Mouse (Mus musculus): ENCODE measurements around the gene Cfap70. TPM values are rescaled to one million over a fixed set of nuclear protein-coding genes. Genes with fewer than 3 reads are reported as not detected.
A peak's percentile ranks its signal among the peaks of the same experiment; 100 is the strongest.

Gene Cfap70
- total RNA-seq, 2 experiments from 2014 or later = 2.5 to 3.0 TPM

DNA sequence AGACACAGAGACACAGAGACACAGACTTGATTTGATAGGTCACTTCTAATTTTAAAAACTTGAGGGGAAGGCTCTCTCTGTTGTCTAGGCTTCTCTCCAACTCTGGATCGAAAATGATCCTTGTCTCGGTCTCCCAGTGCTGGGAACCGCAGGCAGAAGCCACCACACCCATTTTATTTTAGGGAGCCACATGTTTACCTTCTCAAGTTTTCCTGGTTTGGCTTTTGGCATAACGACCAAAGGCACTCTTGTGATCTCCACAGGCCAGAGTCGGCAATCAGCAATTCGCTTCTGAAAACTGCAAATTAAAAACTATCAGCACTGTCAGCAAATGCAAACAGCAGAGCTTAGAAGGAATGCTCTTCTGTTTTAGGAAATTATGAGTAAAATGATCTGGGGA, 20.3 kb downstream of the Cfap70 start:
- no peak for DNase-seq (ENCODE audit: extremely low spot score in 1 of 2, low spot score in 2 of 2)
- intact Hi-C loops (cut with DNase I) = no loop called here

DNA sequence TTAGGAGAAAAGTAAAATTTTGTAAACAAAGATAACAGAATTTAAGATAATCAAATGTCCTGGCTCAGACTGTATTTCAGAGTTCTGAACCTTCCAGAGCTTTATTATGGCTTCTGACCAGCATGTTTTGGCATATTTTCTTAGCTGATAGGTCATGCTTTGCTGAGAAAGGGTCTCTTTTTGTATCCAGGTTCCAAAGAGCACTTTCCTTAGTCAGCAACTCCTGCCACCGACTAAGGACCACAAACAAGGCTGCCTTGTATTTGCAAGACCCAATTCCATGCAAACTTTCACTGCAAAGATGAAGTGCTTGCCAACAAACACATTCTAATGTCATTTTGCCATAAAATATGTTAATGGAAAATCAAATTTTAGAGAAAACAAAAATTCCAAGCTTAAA, 22.2 kb downstream of the Cfap70 start:
- intact Hi-C loops (cut with DNase I) = no loop called here

GRCm38 (mm10) chr14:20428593-20428992, 23.4 kb downstream of the Cfap70 start:
- no peak for DNase-seq (ENCODE audit: extremely low spot score in 1 of 2, low spot score in 2 of 2)
- intact Hi-C loops (cut with DNase I) = no loop called here

More for the DNA sequence above, 22.2 kb downstream of the Cfap70 start:
- DNase-seq (ENCODE audit: extremely low spot score in 1 of 2, low spot score in 2 of 2) = no peak

- DNase-seq (ENCODE audit: extremely low spot score in 1 of 2, low spot score in 2 of 2) = no peak
- intact Hi-C loops (cut with DNase I) = no loop called here
These were observed 29.0 kb downstream of the Cfap70 start for GRCm38 (mm10) chr14:20423046-20423445.

DNA sequence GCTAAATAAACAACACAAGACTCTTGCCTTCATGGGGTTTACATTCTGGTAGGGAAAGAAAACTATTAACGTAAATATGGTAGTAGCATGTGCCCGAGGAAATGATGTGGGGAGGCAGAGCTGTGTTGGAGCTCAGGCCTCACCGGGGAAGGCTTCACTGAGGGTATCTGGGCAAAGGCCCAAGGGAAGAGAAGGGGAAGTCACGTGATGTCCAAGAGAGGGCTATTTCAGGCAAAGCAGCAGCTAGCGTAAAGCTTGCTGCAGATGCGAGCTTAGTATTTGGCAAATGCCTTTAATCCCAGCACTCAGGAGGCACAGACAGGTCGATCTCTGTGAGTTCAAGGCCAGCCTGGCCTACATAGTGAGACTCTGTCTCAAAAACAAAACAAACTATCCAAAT, 29.8 kb downstream of the Cfap70 start:
- DNase-seq (ENCODE audit: extremely low spot score in 1 of 2, low spot score in 2 of 2) = peak in 1 of 2 experiments; percentile 33
- intact Hi-C loops (cut with DNase I) = no loop called here

GRCm38 (mm10) chr14:20400071-20400470, 52.0 kb downstream of the Cfap70 start:
- peak in 1 of 2 experiments; percentile 38 for DNase-seq (ENCODE audit: extremely low spot score in 1 of 2, low spot score in 2 of 2)
- intact Hi-C loops (cut with DNase I) = loop anchor here (5.0 kb wide), 1 partner anchor 47 kb away; no protein-coding TSS in a partner anchor

DNA sequence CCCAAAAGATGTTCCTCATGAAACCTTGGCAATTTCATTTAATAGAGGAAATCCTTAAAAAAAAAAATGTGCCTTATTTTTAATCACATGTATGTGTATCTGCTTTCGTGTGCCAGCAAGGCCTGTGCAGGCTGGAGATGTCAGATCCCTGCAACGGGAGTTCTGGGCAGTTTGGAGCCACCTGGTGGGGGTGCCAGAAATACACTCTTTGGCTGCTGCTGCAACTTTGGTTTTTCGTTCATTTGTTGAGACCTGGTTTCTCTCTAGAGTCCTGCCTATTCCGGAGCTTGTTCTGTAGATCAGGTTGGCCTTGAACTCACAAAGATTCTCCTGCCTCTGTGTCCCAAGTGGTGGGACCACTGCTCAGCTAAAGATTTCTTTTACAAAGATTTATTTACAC, 53.2 kb downstream of the Cfap70 start:
- intact Hi-C loops (cut with DNase I) = loop anchor here (10.0 kb wide), 1 partner anchor 266 kb away; the partner anchor contains the start of gene Synpo2l
- peak in 1 of 2 experiments; percentile 44 for DNase-seq (ENCODE audit: extremely low spot score in 1 of 2, low spot score in 2 of 2)

GRCm38 (mm10) chr14:20397220-20397619, 54.8 kb downstream of the Cfap70 start:
- intact Hi-C loops (cut with DNase I) = loop anchor here (10.0 kb wide), 1 partner anchor 268 kb away; the partner anchor contains the start of gene Synpo2l
- no peak for DNase-seq (ENCODE audit: extremely low spot score in 1 of 2, low spot score in 2 of 2)

DNA sequence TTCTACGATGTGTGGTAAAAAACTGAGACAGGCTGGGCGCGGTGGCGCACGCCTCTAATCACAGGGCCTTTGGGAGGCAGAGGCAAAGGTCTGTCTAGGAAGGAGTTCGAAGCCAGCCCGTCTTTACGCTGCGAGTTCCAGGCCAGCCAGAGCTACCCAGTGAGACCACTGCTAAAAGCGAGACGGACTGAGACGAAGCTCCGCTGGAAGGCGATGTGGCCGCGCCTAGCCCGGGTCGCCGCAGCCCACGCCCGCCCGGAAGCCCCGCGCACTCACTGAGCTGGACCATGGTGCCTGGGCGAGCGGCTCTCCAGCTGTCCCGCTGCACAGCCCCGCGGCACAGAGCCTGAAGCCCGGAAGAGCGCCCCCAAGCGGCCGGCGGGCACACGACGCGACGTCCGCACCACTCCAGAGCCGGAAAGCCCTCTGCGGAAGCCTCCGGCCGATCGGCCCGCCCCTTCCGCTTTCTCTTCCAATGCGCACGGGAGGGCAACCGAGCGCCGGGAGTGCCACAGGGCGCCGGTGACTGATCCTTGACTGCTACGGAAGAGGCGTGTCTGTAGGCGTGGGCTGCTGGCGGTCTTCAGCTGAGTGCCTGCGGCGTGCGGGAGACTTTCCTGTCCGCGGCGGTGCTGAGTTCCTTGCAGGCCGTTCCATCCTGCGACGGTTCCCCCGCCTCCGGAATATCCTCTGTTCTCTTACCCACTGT, 58.7 kb downstream of the Cfap70 start, which contains the start of gene Mrps16:
TSS of gene Mrps16 (minus strand) at position 430 of the 709 bp plus-strand sequence.
- peak; percentile 89 to 98 for DNase-seq (ENCODE audit: extremely low spot score in 1 of 2, low spot score in 2 of 2)
- intact Hi-C loops (cut with DNase I) = loop anchor here (10.0 kb wide), 1 partner anchor 271 kb away; the partner anchor contains the start of gene Synpo2l

- intact Hi-C loops (cut with DNase I) = loop anchor here (10.0 kb wide), 1 partner anchor 272 kb away; the partner anchor contains the start of gene Synpo2l
These were observed 59.7 kb downstream of the Cfap70 start for GRCm38 (mm10) chr14:20392326-20392725.

DNA sequence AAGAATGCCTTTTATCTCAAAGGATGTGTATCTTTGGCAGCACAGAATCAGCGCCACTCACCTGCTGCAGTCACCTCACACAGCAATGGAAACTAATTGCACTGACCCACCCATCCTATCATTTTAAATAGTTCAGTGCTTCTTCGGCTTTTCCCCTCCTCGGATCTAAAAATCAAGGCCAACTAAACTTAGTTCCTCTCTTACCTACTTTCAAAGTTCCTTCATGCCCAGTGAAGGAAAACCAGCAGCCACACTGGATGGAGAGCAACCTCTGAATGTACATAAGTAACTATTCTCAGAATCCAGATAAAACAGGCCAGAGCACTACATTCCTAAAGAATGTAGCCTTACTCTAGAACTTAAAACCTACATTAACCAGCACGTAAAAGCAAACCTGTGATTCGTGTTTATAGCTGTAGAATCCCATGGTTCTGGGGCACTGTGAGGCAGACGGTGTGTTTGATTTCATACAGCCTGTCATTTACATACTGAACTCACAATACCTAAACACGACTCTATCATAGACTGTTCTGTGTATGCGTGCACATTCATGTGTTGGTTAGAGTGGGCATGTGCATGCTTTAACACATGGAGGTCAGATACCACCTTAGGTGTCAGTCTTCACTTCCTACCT, 62.5 kb downstream of the Cfap70 start:
- intact Hi-C loops (cut with DNase I) = loop anchor here (10.0 kb wide), 1 partner anchor 275 kb away; the partner anchor contains the start of gene Synpo2l
- no peak for DNase-seq (ENCODE audit: extremely low spot score in 1 of 2, low spot score in 2 of 2)

More at GRCm38 (mm10) chr14:20392326-20392725, 59.7 kb downstream of the Cfap70 start:
- no peak for DNase-seq (ENCODE audit: extremely low spot score in 1 of 2, low spot score in 2 of 2)

GRCm38 (mm10) chr14:20388441-20389129, 63.4 kb downstream of the Cfap70 start, which contains the start of gene Dnajc9:
TSS of gene Dnajc9 (minus strand) at chr14:20388910.
- intact Hi-C loops (cut with DNase I) = no loop called here
- peak; percentile 92 to 97 for DNase-seq (ENCODE audit: extremely low spot score in 1 of 2, low spot score in 2 of 2)

- intact Hi-C loops (cut with DNase I) = loop anchor here (5.0 to 10.0 kb wide), 2 partner anchors 55 to 268 kb away; no protein-coding TSS in a partner anchor
- no peak for DNase-seq (ENCODE audit: extremely low spot score in 1 of 2, low spot score in 2 of 2)
These were observed 72.1 kb downstream of the Cfap70 start for GRCm38 (mm10) chr14:20379753-20380430.

DNA sequence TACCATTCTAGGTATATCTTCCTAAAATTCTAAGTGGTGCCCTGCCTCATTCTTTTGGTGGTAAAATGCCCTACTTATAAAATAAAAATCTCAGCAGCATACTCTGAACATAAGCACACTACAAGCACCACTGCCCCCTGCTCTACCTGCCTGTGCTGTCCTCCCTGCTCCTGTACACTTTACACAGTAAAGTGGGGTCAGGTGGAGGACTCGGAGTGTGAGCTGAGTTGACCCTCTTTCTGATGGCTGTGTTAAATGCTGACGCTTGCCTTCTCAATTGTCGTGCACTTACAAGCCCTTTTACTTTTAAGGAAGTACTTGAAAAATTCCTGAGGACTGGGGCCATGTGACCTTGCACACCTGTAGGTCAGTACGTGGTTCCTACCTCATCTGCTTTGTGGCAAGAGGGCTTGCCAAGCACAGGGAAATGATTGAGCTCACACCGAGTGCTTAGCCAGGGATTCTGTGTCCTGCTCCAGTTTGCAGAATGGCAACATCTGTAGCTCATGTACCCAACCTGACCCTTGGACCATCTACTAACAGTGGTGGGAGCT, 72.9 kb downstream of the Cfap70 start:
- intact Hi-C loops (cut with DNase I) = loop anchor here (10.0 kb wide), 1 partner anchor 54 kb away; no protein-coding TSS in a partner anchor
- no peak for DNase-seq (ENCODE audit: extremely low spot score in 1 of 2, low spot score in 2 of 2)

DNA sequence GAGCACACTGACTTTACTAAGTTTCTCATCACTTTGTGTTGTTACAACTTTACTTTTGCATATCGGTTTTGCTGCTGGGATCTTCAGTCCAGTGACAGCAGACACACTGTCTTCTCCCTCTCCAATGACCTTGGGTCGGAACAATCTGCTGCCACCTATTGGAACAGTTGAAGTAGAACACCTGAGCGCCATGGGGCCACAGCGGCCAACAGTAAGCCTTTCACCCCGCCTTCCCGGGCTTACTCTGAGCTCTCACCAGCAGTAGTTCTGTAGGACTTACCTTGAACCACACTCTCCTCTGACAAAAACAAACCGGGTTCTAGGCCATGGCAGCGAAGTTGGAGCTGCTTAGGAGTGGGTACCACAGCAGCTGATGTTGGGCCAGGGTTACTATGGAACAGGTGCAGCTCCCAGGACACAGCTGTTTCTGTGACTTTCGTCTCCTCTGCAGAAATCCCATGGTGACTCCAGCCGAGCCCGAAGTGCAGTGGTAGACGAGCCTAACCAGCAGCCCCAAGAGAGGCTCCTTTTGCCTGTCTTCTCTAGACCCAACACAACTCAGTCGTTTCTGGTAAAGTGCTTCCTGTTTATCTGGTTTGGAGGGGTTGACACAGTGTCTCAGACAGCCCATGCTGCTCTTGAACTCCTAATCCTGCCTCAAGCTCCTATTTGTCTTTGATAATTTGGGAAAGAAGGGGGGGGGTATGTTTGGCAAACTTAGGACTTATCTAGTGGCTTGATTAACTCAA, 73.5 kb downstream of the Cfap70 start:
- peak in 1 of 2 experiments; percentile 38 for DNase-seq (ENCODE audit: extremely low spot score in 1 of 2, low spot score in 2 of 2)
- intact Hi-C loops (cut with DNase I) = loop anchor here (10.0 kb wide), 1 partner anchor 54 kb away; no protein-coding TSS in a partner anchor

- DNase-seq (ENCODE audit: extremely low spot score in 1 of 2, low spot score in 2 of 2) = no peak
- intact Hi-C loops (cut with DNase I) = loop anchor here (10.0 kb wide), 1 partner anchor 52 kb away; no protein-coding TSS in a partner anchor
These were observed 74.9 kb downstream of the Cfap70 start for GRCm38 (mm10) chr14:20377112-20377521.

DNA sequence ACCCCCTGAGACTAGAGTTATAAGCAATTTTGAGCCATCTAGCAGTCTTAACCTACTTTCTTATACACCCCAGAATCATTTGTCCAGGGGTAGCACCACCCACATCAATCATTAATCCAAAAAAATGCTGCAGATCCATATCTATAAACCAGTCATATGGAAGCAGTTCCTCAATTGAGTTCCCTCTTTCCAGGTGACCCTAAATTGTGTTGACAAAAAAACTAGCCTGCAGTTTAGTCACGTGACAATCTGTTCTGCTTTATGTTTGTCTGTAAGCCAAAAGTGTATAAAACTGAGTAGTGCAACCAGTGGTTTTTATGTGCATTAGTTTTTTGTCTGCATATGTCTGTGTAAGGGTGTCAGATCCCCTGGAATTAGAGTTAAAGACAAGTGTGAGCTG, 80.2 kb downstream of the Cfap70 start:
- no peak for DNase-seq (ENCODE audit: extremely low spot score in 1 of 2, low spot score in 2 of 2)
- intact Hi-C loops (cut with DNase I) = loop anchor here (10.0 kb wide), 1 partner anchor 47 kb away; no protein-coding TSS in a partner anchor
